Mouse (Mus musculus) MEL (cell line): ENCODE results near the gene Ube2d2b.

ENCODE experiments used
- CTCF ChIP-seq, 3 experiments: IDR thresholded peaks in 2 of 3; conservative IDR thresholded peaks in 1 of 3; 2 replicates each; pipeline ENCODE4 v1.5.1; 2011 to 2012; ENCODE audit warnings: low read length in 3 of 3, low read depth in 2 of 3, mild to moderate bottlenecking in 2 of 3, improper control_type of control experiment in 1 of 3, inconsistent platforms in 1 of 3, mixed read lengths in 1 of 3, moderate library complexity in 1 of 3; ENCODE audit not compliant: control insufficient read depth in 1 of 3, insufficient read depth in 1 of 3, poor library complexity in 1 of 3, severe bottlenecking in 1 of 3
- ETS1 ChIP-seq: IDR thresholded peaks from 2 replicates; pipeline ENCODE4 v1.6.1; 2012; ENCODE audit warnings: low read depth, mild to moderate bottlenecking, inconsistent platforms, low read length, improper control_type of control experiment, moderate library complexity
- KAT2A ChIP-seq: conservative IDR thresholded peaks from 2 replicates; pipeline ENCODE4 v1.6.1; 2012; ENCODE audit warnings: low read depth, low read length, improper control_type of control experiment, inconsistent platforms
- MYC ChIP-seq: IDR thresholded peaks from 2 replicates; pipeline ENCODE4 v1.6.1; 2011; ENCODE audit warnings: low read depth, mild to moderate bottlenecking, low read length, improper control_type of control experiment, moderate library complexity
- NELFE ChIP-seq: IDR thresholded peaks from 2 replicates; pipeline ENCODE4 v1.6.1; 2011; ENCODE audit warnings: low read depth, low read length, improper control_type of control experiment
- SIN3A ChIP-seq: IDR thresholded peaks from 2 replicates; pipeline ENCODE4 v1.6.1; 2012; ENCODE audit warnings: low read length, improper control_type of control experiment, inconsistent platforms
- USF1 ChIP-seq: IDR thresholded peaks from 2 replicates; pipeline ENCODE4 v1.6.1; 2014; ENCODE audit warnings: low read depth, mild to moderate bottlenecking, inconsistent platforms, low read length, improper control_type of control experiment, moderate library complexity

DNA sequence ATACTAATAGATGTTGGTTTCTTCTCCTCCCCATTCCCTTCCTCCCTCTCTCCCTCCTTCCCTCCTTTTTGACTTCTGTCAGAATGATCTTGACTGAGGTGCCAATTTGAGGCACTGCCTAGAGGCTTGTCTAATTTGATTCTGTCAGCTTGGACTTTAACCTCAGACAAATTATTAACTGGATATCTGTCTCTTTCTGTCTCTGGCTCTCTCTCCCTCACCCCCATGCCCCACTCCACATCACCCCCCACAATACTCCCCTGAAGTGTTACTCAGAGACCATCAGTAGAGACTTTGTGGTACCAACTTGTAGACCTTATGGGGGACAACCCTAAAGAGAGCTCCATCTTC lies 45.3 kb downstream of the Ube2d2b start:
- TF ChIP-seq KAT2A, result no peak
- no peak for TF ChIP-seq MYC
- TF ChIP-seq NELFE, result no peak
- TF ChIP-seq SIN3A, result no peak
- TF ChIP-seq ETS1, result no peak
- TF ChIP-seq CTCF (IDR thresholded peaks at IDR 0.05 in 2 of 3, conservative IDR thresholded peaks at IDR 0.05 in 1 of 3; ENCODE audit: control insufficient read depth in 1 of 3, insufficient read depth in 1 of 3, low read depth in 2 of 3, low read length in 3 of 3, poor library complexity in 1 of 3, severe bottlenecking in 1 of 3), result no peak
- no peak for TF ChIP-seq USF1
